Mouse (Mus musculus) gonadal fat pad, adult 2 months (tissue): ENCODE measurements around the gene Mrnip. TPM values are rescaled to one million over a fixed set of nuclear protein-coding genes. Genes with fewer than 3 reads are reported as not detected.

Source experiments
- polyA plus RNA-seq: library from polyadenylated mRNA; depleted of rRNA; stranded (reverse); fragments of >200 nt; gene quantifications from 2 replicates; pipeline ENCODE4 v1.2.3, GENCODE M21; 2012; rRNA removed

The Mrnip gene
- polyA plus RNA-seq, 1 experiment, result 12.5 TPM

Other genes starting within 250 kb of the Mrnip start
- gene Rnf130, start 149.1 kb upstream of the Mrnip start, polyA plus RNA-seq, result 47.0 and 50.1 TPM in 2 replicates
- 73.4 and 78.5 TPM in 2 replicates for gene Tbc1d9b, start 43.0 kb upstream of the Mrnip start, polyA plus RNA-seq
- 227 and 257 TPM in 2 replicates for gene Sqstm1, start 36.4 kb downstream of the Mrnip start, polyA plus RNA-seq
- gene Mgat4b, start 36.4 kb downstream of the Mrnip start, polyA plus RNA-seq, result 75.8 and 80.6 TPM in 2 replicates
- 200 and 350 TPM in 2 replicates for gene Ltc4s, start 64.2 kb downstream of the Mrnip start, polyA plus RNA-seq
- gene Maml1, start 117.9 kb downstream of the Mrnip start, polyA plus RNA-seq, result 12.0 and 15.5 TPM in 2 replicates
- 93.4 and 169 TPM in 2 replicates for gene Canx, start 151.2 kb downstream of the Mrnip start, polyA plus RNA-seq
- gene Cby3, start 180.0 kb downstream of the Mrnip start, polyA plus RNA-seq, result 9.1 and 12.5 TPM in 2 replicates
- 74.9 and 113 TPM in 2 replicates for gene Hnrnph1, start 202.5 kb downstream of the Mrnip start, polyA plus RNA-seq